Comparison of ENCODE assay signal across 10 mouse cellular contexts in the genomic region with DNA sequence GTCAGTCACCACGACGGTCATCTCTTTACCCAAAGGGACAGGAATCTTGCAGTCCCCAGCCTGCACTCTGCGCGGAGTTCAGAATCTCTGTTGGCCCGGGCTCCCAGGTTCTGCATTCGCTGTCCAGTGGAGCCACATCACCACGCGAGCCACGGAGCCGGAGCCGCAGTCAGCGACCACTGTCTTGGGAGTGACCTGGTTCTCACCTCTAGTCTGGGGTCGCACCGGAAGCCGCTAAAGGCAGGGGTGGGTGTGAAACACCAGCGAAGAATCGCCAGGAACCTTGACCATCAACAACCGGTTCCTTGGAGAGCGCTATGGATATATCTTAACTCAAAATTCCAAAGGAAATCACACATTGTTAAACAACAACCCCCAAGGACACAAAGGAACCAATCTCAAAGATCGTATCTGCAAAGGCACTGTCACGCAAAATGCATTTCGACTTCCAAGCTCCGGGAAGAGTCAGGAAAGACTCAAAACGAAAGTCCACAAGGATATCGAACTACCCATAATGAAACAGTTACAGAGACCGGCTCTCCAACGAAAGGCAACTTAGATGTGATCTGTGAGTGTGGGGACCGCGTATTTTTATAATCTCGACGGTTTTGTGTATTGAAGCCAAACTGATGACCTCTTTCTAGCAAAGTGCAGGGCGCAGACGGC. TPM values are rescaled to one million over a fixed set of nuclear protein-coding genes. Genes with fewer than 3 reads are reported as not detected.
DNase-seq lines count a peak whose midpoint lies in the region; ATAC-seq and TF ChIP-seq lines count a peak whose summit lies in the region.
"Had no signal": no experiment of that assay in that cellular context is flagged by ENCODE, and none has a peak within 500 bp of the region (broad histone marks: within the 10 kb centered on the region; RNA-seq: fewer than 3 reads in every experiment).

No protein-coding gene starts in this region.

- no peaks in the 10 kb centered on the region for H3K9me3 ChIP-seq in forebrain, postnatal 0 days (ENCODE audit: low read length)
- no peaks in the 10 kb centered on the region for H3K9me3 ChIP-seq in forebrain, embryonic 11.5 days (ENCODE audit: control insufficient read depth, low read length)
- H3K9me3 ChIP-seq in neural tube, embryonic 15.5 days (replicated peaks), result no peaks in the 10 kb centered on the region
- H3K9me3 ChIP-seq in limb, embryonic 10.5 days (replicated peaks), result no peaks in the 10 kb centered on the region

- no peak overlapping the region for H3K4me3 ChIP-seq in forebrain, postnatal 0 days (ENCODE audit: low read depth, low read length)
- H3K4me3 ChIP-seq in forebrain, embryonic 11.5 days (ENCODE audit: low read depth, low read length), result no peak overlapping the region
- H3K4me3 ChIP-seq in neural tube, embryonic 15.5 days (replicated peaks), result no peak overlapping the region
- peak overlapping the region; percentile 2; the same call in 1 of the 2 replicates for H3K4me3 ChIP-seq in limb, embryonic 10.5 days

- no peak overlapping the region for H3K9ac ChIP-seq in forebrain, postnatal 0 days
- no peak overlapping the region for H3K9ac ChIP-seq in forebrain, embryonic 11.5 days (ENCODE audit: low read length)
- H3K9ac ChIP-seq in neural tube, embryonic 15.5 days (replicated peaks), result no peak overlapping the region

- no peak for TF ChIP-seq CTCF in forebrain, postnatal 0 days (IDR thresholded peaks at IDR 0.05; ENCODE audit: low read depth)

- intact Hi-C loops in left cerebral cortex, postnatal 14 days (cut with DNase I), result loop anchor here (10.0 kb wide), 1 partner anchor 336 kb away; no protein-coding TSS in a partner anchor

- no peaks in the 10 kb centered on the region for H3K4me1 ChIP-seq in forebrain, postnatal 0 days (ENCODE audit: insufficient read depth)
- H3K4me1 ChIP-seq in forebrain, embryonic 11.5 days (replicated peaks; ENCODE audit: control insufficient read depth, insufficient read depth, low read length), result peaks cover 14% of the 10 kb centered on the region
- H3K4me1 ChIP-seq in neural tube, embryonic 15.5 days, result peaks cover 20% of the 10 kb centered on the region
- H3K4me1 ChIP-seq in limb, embryonic 10.5 days, result peaks cover 36% of the 10 kb centered on the region

- peaks cover 60% of the 10 kb centered on the region for H3K27me3 ChIP-seq in forebrain, postnatal 0 days (ENCODE audit: insufficient read depth, low read length)
- peaks cover 84% of the 10 kb centered on the region for H3K27me3 ChIP-seq in forebrain, embryonic 11.5 days (ENCODE audit: control insufficient read depth, insufficient read depth, low read length)
- peaks cover 88% of the 10 kb centered on the region for H3K27me3 ChIP-seq in neural tube, embryonic 15.5 days (replicated peaks)
- peaks cover 100% of the 10 kb centered on the region for H3K27me3 ChIP-seq in limb, embryonic 10.5 days (ENCODE audit: low read depth, poor library complexity, severe bottlenecking)

- H3K36me3 ChIP-seq in forebrain, postnatal 0 days (ENCODE audit: insufficient read depth), result no peaks in the 10 kb centered on the region
- no peaks in the 10 kb centered on the region for H3K36me3 ChIP-seq in forebrain, embryonic 11.5 days (ENCODE audit: control insufficient read depth, insufficient read depth, low read length)
- no peaks in the 10 kb centered on the region for H3K36me3 ChIP-seq in neural tube, embryonic 15.5 days
- H3K36me3 ChIP-seq in limb, embryonic 10.5 days, result no peaks in the 10 kb centered on the region

- no peak overlapping the region for H3K4me2 ChIP-seq in forebrain, postnatal 0 days (ENCODE audit: low read depth)
- H3K4me2 ChIP-seq in forebrain, embryonic 11.5 days (ENCODE audit: low read depth, low read length, severe bottlenecking), result no peak overlapping the region
- H3K4me2 ChIP-seq in neural tube, embryonic 15.5 days, result no peak overlapping the region

- 2% methylated on average over 33 of the region's 33 CpGs for WGBS in forebrain, postnatal 0 days
- WGBS in forebrain, embryonic 11.5 days, result 1% methylated on average over 33 of the region's 33 CpGs
- WGBS in neural tube, embryonic 15.5 days, result under 1% methylated on average over 33 of the region's 33 CpGs
- 1% methylated on average over 33 of the region's 33 CpGs for whole genome bisulfite sequencing in limb, embryonic 10.5 days

- peak; percentile 75 for DNase-seq in forebrain, postnatal 0 days
- DNase-seq in forebrain, embryonic 11.5 days (ENCODE audit: low spot score), result no peak
- peak; percentile 67 for DNase-seq in neural tube, embryonic 10.5 days (ENCODE audit: extremely low spot score, low spot score)
- DNase-seq in limb, embryonic 10.5 days (ENCODE audit: low spot score), result peak; percentile 64
- DNase-seq in MN1 (ENCODE audit: low spot score), result no peak
- DNase-seq in ovary, adult 18-20 months (ENCODE audit: low spot score), result no peak
- DNase-seq in left cerebral cortex, postnatal 14 days (ENCODE audit: low spot score in 2 of 2), result no peak
- DNase-seq: adrenal gland, postnatal 10 days had no signal

- H3K27ac ChIP-seq in forebrain, postnatal 0 days (ENCODE audit: low read depth, low read length), result no peak overlapping the region
- H3K27ac ChIP-seq in forebrain, embryonic 11.5 days (ENCODE audit: low read depth, low read length), result no peak overlapping the region
- H3K27ac ChIP-seq in neural tube, embryonic 15.5 days (replicated peaks), result no peak overlapping the region
- no peak overlapping the region for H3K27ac ChIP-seq in limb, embryonic 10.5 days

- ATAC-seq in forebrain, postnatal 0 days, result no peak
- no peak for ATAC-seq in forebrain, embryonic 11.5 days (replicated peaks; ENCODE audit: low FRiP score)
- ATAC-seq in neural tube, embryonic 15.5 days (ENCODE audit: low FRiP score), result no peak

RNA-seq across cellular contexts. Expression of a gene that starts 4.1 kb away (rescaled TPM):
- total RNA-seq in forebrain, postnatal 0 days (2014; rRNA removed), result not detected in 2 replicates
- polyA plus RNA-seq in forebrain, postnatal 0 days (2015; fragmentation: Nextera tagmentation; extraction: Ambion mirVana), result not detected in 2 replicates
- 1.0 and 1.4 TPM in 2 replicates for polyA plus RNA-seq in forebrain, embryonic 11.5 days (2014; fragmentation: Nextera tagmentation; extraction: Ambion mirVana)
- 0.14 and 0.80 TPM in 2 replicates for polyA plus RNA-seq in neural tube, embryonic 15.5 days (2015; fragmentation: Nextera tagmentation; extraction: Ambion mirVana)
- 0.16 and 4.1 TPM in 2 replicates for polyA plus RNA-seq in limb, embryonic 10.5 days (2016; fragmentation: Nextera tagmentation; extraction: Ambion mirVana)
- total RNA-seq in left cerebral cortex, postnatal 14 days (2021), result not detected
- total RNA-seq: left cerebral cortex, postnatal 25 days had no signal

RNA-seq across cellular contexts. Expression of a gene that starts 33.3 kb away (rescaled TPM):
- 19.5 and 36.4 TPM in 2 replicates for total RNA-seq in forebrain, postnatal 0 days (2014; rRNA removed)
- polyA plus RNA-seq in forebrain, postnatal 0 days (2015; fragmentation: Nextera tagmentation; extraction: Ambion mirVana), result 8.5 and 12.4 TPM in 2 replicates
- 16.1 and 18.0 TPM in 2 replicates for polyA plus RNA-seq in forebrain, embryonic 11.5 days (2014; fragmentation: Nextera tagmentation; extraction: Ambion mirVana)
- polyA plus RNA-seq in neural tube, embryonic 15.5 days (2015; fragmentation: Nextera tagmentation; extraction: Ambion mirVana), result 15.2 and 17.5 TPM in 2 replicates
- 6.0 and 10.9 TPM in 2 replicates for polyA plus RNA-seq in limb, embryonic 10.5 days (2016; fragmentation: Nextera tagmentation; extraction: Ambion mirVana)
- total RNA-seq in left cerebral cortex, postnatal 14 days (2021), result 10 to 100 TPM; 22.7 to 25.5 TPM

Comparison
In these comparisons a context has a peak if more than half of its experiments do, and no peak if none do; other contexts are left out.
1. DNase-seq: peak in forebrain, postnatal 0 days (single experiment), neural tube, embryonic 10.5 days (single experiment) and limb, embryonic 10.5 days (single experiment); none in forebrain, embryonic 11.5 days (single experiment), MN1 (single experiment), ovary, adult 18-20 months (single experiment) and left cerebral cortex, postnatal 14 days (0 of 2).